Mouse (Mus musculus): ENCODE measurements around the gene Ubap2. TPM values are rescaled to one million over a fixed set of nuclear protein-coding genes. Genes with fewer than 3 reads are reported as not detected.

The Ubap2 gene
- 8.2 and 9.7 TPM in 2 replicates for polyA plus RNA-seq (2012; rRNA removed)

DNA sequence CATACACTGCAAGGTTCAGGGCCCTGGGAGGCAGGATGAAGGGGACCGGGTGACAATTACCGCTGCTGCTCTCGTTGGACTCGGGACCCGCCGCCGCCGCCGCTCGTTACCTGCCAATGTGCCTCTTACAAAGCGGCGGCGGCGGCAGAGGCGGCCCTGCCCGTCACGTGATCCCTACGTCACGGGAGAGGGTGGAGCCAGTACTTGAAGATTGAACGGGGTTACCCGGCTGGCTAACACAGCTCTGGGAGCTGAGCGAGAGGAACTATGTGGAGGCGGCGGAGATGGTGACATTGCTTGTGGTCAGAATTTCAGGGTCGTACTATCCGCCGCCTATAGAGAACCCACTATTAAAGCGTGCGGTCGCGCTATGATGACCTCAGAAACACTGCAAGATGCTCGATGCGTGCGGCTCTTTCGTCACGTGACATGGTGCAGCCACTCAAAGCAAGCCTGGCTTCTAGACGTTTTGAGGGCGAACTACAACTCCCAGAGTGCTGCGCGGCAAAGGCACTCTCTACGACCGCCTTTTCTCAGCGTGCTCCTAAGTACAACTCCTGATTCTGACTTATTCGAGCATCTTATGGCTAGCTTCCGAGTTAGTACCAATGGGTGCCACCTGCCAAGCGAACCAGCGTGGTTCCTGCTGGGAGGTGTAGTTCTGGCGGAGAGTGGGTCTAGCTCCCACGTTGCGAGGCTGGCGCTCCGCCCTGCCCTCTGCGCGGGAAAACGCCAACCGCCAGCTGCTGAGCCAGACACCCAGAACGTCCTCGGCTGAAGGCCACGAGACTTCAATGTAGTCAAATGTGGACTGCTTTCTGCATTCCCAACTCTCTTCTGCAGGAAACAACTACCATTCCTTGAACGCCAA lies at the start of gene Ubap2:
Gene Ubap2 (minus strand): TSS at position 165 of the 871 bp plus-strand sequence.

DNA sequence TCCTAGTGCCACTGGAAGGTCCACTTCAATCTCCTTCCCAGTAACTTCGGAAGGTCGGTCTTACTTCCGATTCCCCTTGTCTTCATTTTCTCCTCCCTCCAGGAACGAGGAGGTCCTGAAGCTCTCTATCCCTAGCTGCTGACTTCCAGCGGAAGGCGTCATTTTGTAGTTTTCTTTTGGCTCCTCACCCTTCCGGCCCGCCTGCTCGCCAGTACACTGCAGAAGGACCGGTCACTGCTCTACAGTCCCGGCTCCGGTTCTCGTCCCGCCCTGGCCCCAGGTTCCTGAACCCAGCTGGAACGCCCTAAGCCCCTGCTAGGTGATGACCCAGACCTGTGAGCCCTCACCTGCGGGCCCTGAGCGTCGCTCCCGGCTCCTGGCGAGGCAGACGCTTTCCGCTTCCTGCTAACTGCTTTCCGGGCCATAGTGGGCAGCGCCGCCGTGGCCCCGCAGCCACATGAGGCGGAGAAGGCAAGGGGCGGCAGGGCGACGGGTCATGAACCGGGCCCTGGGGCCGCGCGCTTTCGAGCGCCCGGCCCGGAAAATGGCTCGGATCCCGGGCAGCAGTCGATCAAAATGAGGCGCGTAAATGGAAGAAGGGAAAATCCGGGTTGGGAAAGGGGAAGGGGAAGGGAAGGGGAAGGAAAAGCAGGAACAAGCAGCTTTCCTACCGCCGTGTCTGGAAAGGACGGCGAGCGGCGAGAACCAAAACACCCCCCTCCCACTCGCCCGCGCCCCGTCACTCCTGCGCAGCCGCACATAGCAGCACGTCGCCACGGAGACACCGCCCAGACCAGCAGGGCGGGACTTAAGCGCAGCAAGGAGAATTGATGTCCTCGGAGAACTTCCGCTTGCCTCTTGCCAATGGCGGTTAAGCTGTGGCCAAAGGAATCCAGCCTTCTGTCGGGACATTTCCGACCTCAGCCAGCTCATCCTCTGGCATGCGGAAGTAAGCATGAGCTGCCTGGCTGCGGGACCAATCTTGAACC lies 39.5 kb upstream of the Ubap2 start, which contains the start of gene Dcaf12:
Gene Dcaf12 (minus strand): TSS at position 749 of the 989 bp plus-strand sequence.

Other genes with a start within 250 kb of the Ubap2 start
- 1.0 and 1.2 TPM in 2 replicates for gene Aqp7, start 227.0 kb downstream of the Ubap2 start, polyA plus RNA-seq (2012; rRNA removed)
- gene Aqp3, start 177.0 kb downstream of the Ubap2 start, polyA plus RNA-seq (2012; rRNA removed) = 8.9 and 10.4 TPM in 2 replicates
- 5.4 and 6.6 TPM in 2 replicates for gene Nol6, start 150.7 kb downstream of the Ubap2 start, polyA plus RNA-seq (2012; rRNA removed)
- gene Ube2r2, start 139.4 kb downstream of the Ubap2 start, polyA plus RNA-seq (2012; rRNA removed) = 49.8 and 63.0 TPM in 2 replicates
- 26.1 and 26.8 TPM in 2 replicates for gene Dcaf12, start 39.7 kb upstream of the Ubap2 start, polyA plus RNA-seq (2012; rRNA removed)
- 18.2 and 20.4 TPM in 2 replicates for gene Ubap1, start 73.9 kb upstream of the Ubap2 start, polyA plus RNA-seq (2012; rRNA removed)
- 1.8 and 1.9 TPM in 2 replicates for gene Kif24, start 189.7 kb upstream of the Ubap2 start, polyA plus RNA-seq (2012; rRNA removed)
- gene Nudt2, start 190.0 kb upstream of the Ubap2 start, polyA plus RNA-seq (2012; rRNA removed) = 11.7 and 12.6 TPM in 2 replicates
- gene AI464131, start 227.9 kb upstream of the Ubap2 start, polyA plus RNA-seq (2012; rRNA removed) = 2.4 and 2.8 TPM in 2 replicates
- gene 1110017D15Rik, start 242.2 kb upstream of the Ubap2 start, polyA plus RNA-seq (2012; rRNA removed) = 0.02 and 0.03 TPM in 2 replicates